Mouse (Mus musculus): ENCODE data around the gene Ifnar1. TPM values are rescaled to one million over a fixed set of nuclear protein-coding genes. Genes with fewer than 3 reads are reported as not detected.
A peak's percentile ranks its signal among the peaks of the same experiment; 100 is the strongest.

Ifnar1 gene
- polyA plus RNA-seq, 1 experiment from 2014 or later: 32.7 TPM

DNA sequence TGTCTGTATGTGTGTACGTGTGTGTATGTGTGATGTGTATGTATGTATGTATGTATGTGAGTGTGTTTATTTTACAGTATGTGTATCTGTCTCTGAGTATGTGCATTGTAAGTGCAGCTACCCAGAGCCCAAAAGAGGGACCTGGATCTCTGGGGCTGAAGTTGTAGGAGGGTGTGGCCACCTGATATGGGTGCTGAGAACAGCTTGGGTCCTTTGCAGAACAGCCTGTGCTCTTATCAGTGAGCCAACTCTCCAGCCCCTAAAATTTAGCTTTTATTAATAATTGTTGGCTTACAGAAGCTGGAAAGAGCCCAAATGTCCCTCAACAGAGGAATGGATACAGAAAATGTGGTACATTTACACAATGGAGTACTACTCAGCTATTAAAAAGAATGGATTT is 58.6 kb downstream of the Ifnar1 start:
- Histone ChIP-seq H3K4me2 (no peak overlapping the region), H3K4me3 (no peak overlapping the region), H3K4me1 (replicated peaks) (peaks cover 41% of the 10 kb centered on the region), H3K27me3 (no peaks in the 10 kb centered on the region), H3K9me3 (replicated peaks) (no peaks in the 10 kb centered on the region), H3K36me3 (no peaks in the 10 kb centered on the region), H3K27ac (no peak overlapping the region), H3K9ac (no peak overlapping the region)
- 95% methylated on average over 1 of the region's 1 CpGs for WGBS
- no peak for ATAC-seq (replicated peaks; ENCODE audit: insufficient number of reproducible peaks, insufficient read depth, low FRiP score, low read depth)

DNA sequence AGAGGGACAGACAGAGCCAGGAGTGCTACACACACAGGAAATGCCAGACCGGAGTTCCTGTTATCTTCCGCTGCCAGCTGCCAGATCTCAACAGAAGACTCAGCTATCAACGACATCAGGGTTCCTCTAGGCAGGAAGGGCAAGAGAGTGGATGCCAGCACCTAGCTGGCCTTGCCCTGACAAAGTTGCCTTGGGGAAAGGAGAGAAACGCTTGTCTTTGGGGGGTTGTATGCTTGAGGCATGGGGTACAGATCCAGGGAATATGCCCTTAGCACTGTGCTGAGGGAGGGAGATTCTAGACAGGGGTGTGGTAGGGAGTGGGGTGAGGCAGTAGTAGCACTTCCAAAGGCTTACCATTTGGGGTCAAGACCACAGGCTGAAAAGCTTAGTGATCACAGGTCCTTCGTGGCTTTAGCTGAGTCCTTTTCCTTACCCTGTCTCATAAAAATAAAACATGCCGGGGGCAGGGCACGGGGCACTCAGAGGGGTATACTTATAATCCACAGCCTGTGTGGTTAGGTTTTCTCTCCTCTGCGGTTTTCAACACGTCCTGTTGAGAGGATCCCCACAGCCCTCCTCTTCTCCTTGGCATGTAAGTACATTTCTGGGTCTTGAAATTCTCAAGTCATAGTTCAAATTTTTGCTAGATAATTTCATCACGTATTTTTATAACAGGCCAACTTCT is 60.7 kb downstream of the Ifnar1 start:
- H3K4me3 ChIP-seq: no peak overlapping the region; the same call in 1 of the 2 replicates
- H3K27me3 ChIP-seq: no peaks in the 10 kb centered on the region
- H3K4me2 ChIP-seq: peak overlapping the region; percentile 79
- 34% methylated on average over 10 of the region's 10 CpGs for WGBS
- ATAC-seq (replicated peaks; ENCODE audit: insufficient number of reproducible peaks, insufficient read depth, low FRiP score, low read depth): no peak
- no peak overlapping the region for H3K9ac ChIP-seq
- no peaks in the 10 kb centered on the region for H3K36me3 ChIP-seq
- peaks cover 51% of the 10 kb centered on the region for H3K4me1 ChIP-seq (replicated peaks)
- H3K9me3 ChIP-seq (replicated peaks): no peaks in the 10 kb centered on the region
- H3K27ac ChIP-seq: peak overlapping the region; percentile 95

DNA sequence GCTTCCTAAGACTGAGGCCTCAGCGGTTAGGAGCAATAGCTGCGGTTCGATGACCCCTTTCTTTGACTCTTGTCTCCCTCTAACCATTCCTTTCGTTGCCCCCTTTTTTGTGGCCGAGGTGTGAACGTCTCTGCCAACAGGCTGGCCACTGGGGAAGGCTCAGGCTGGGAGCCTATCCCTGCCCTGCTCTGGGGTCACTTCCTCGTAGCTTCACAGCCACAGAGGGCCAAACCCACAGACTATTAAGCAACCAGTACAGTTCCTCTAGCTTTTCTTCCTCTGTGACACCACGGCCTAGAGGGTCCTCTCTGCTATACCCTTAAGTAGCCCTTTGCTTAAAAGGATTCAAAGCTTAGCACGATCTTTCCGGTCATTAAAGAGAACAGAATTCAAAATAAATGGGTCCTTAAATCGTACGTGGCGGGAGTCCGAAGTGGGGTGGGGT is 61.4 kb downstream of the Ifnar1 start:
- H3K4me1 ChIP-seq (replicated peaks): peaks cover 54% of the 10 kb centered on the region
- H3K9me3 ChIP-seq (replicated peaks): no peaks in the 10 kb centered on the region
- peak overlapping the region; percentile 95 for H3K27ac ChIP-seq
- ATAC-seq (replicated peaks; ENCODE audit: insufficient number of reproducible peaks, insufficient read depth, low FRiP score, low read depth): 0 out of 2 replicates have a peak, but pooled peaks have one; percentile 20
- H3K9ac ChIP-seq: peak overlapping the region; percentile 100
- WGBS: 13% methylated on average over 14 of the region's 14 CpGs
- no peaks in the 10 kb centered on the region for H3K27me3 ChIP-seq
- peak overlapping the region; percentile 79 for H3K4me2 ChIP-seq
- H3K4me3 ChIP-seq: peak overlapping the region; percentile 99
- no peaks in the 10 kb centered on the region for H3K36me3 ChIP-seq

DNA sequence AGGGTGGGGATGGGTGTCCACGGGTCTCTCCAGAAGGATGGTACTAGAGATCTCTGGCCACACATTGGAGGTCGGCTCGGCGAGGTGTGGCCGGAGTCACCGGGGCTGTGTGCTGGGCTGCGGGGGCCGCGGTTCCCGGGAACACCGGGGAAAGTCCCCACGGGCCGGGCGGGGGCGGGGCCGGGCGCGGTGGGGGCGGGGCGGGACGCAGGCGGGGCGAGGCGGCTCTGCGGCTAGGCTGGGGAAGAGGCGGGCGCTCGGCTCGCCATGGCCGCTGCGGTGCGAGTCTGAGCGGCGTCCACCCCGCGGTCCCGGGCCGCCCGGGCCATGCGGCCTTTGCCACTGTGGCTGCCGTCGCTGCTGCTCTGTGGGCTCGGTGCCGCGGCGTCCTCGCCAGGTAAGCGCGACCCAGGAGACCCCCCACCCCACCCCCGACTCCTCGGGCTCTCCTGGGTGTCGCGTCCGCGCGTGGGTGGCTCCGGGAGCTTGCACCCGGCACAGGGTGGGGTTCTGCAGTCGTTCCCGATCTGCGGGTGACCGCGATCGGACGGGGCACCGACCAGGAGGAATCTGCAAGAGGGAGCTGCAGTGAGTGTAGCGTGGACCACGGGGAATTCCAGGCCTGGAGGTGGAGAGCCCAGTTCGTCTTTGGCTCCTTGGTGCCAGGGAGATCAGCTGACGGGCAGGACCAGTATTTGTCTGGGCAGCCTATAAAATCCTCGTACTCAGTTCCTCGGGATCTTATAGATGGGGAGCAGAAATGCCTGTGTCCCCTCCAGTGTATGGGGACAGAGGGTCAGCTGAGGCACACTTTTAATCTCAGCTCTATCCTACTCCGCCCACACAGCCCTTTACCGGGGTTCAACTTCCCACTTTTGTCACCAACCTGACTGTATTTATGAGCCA is 62.1 kb downstream of the Ifnar1 start, which contains the start of gene Ifngr2:
Ifngr2 (plus strand) TSS at position 237 of the 906 bp plus-strand sequence.
- under 1% methylated on average over 50 of the region's 74 CpGs for WGBS
- peak within 1 kb of the TSS; percentile 99 for H3K4me3 ChIP-seq
- peak within 1 kb of the TSS; percentile 100 for H3K9ac ChIP-seq
- ATAC-seq (replicated peaks; ENCODE audit: insufficient number of reproducible peaks, insufficient read depth, low FRiP score, low read depth): peak; percentile 89
- peak within 1 kb of the TSS; percentile 95 for H3K27ac ChIP-seq
- peaks cover 54% of the 10 kb centered on the region for H3K4me1 ChIP-seq (replicated peaks)
- H3K36me3 ChIP-seq: no peaks in the 10 kb centered on the region
- H3K27me3 ChIP-seq: no peaks in the 10 kb centered on the region
- H3K9me3 ChIP-seq (replicated peaks): no peaks in the 10 kb centered on the region
- H3K4me2 ChIP-seq: peak within 1 kb of the TSS; percentile 79

DNA sequence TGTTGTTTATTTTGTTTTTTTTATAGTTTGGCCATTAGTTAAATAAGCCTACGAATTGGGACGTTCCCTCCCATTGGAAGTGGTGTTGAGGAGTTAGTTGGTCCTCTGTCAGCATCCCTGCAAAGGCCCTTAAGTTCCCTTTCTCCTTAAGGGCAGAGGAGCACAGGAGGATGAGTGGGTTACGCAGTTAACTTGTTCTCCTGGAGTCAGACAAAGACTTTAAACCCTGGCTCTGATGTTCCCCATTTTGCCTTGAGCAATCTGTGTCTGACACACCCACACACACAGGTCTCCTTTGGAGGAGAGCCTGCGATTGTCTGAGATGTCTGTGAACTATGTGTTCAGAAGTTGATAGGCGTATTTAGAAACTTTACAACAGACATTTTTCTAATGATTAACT is 62.9 kb downstream of the Ifnar1 start:
- no peaks in the 10 kb centered on the region for H3K36me3 ChIP-seq
- peaks cover 60% of the 10 kb centered on the region for H3K4me1 ChIP-seq (replicated peaks)
- H3K27ac ChIP-seq: peak overlapping the region; percentile 95
- peak overlapping the region; percentile 99 for H3K4me3 ChIP-seq
- H3K9me3 ChIP-seq (replicated peaks): no peaks in the 10 kb centered on the region
- H3K4me2 ChIP-seq: peak overlapping the region; percentile 79
- 22% methylated on average over 5 of the region's 5 CpGs for WGBS
- no peaks in the 10 kb centered on the region for H3K27me3 ChIP-seq
- ATAC-seq (replicated peaks; ENCODE audit: insufficient number of reproducible peaks, insufficient read depth, low FRiP score, low read depth): no peak
- peak overlapping the region; percentile 100 for H3K9ac ChIP-seq

DNA sequence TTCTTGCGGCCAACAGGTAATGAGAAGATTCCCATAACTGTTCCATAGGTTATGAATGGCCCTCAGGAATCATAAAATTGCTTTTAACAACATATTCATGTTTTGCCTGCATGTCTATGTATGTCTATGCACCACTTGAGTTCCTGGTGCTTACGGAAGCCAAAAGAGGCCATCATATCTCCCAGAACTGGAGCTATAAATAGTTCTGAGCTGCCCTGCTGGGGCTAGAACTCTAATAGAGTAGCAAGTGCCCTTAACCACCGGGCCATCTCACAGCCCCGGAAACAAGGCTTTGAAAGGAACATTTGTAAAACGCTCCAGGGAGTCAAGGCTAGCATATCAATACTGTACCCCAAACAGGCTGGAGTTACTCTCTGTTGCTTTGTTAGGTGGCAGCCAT is 63.5 kb downstream of the Ifnar1 start:
- no peaks in the 10 kb centered on the region for H3K36me3 ChIP-seq
- no peaks in the 10 kb centered on the region for H3K9me3 ChIP-seq (replicated peaks)
- H3K9ac ChIP-seq: peak overlapping the region; percentile 52
- H3K4me2 ChIP-seq: peak overlapping the region; percentile 79
- ATAC-seq (replicated peaks; ENCODE audit: insufficient number of reproducible peaks, insufficient read depth, low FRiP score, low read depth): no peak
- peak overlapping the region; percentile 95 for H3K27ac ChIP-seq
- peaks cover 66% of the 10 kb centered on the region for H3K4me1 ChIP-seq (replicated peaks)
- no peaks in the 10 kb centered on the region for H3K27me3 ChIP-seq
- WGBS: 22% methylated on average over 5 of the region's 5 CpGs
- H3K4me3 ChIP-seq: peak overlapping the region; percentile 99

DNA sequence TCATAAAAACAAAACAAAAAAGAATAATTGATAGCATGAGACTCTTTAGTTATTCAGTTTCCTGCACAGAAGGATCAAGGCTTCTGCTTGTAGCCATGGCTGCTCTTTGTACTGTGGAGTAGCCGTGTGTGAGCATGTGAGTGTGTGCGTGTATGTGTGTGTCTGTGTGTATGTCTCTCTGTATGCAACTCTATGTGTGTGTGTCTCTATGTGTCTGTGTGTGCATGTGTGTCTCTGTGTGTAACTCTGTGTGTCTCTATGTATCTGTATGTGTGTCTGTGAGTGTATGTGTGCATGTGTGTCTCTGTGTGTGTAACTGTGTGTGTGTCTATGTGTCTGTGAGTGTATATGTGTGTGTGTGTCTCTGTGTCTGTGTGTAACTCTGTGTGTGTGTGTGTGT is 64.0 kb downstream of the Ifnar1 start:
- peak overlapping the region; percentile 79 for H3K4me2 ChIP-seq

DNA sequence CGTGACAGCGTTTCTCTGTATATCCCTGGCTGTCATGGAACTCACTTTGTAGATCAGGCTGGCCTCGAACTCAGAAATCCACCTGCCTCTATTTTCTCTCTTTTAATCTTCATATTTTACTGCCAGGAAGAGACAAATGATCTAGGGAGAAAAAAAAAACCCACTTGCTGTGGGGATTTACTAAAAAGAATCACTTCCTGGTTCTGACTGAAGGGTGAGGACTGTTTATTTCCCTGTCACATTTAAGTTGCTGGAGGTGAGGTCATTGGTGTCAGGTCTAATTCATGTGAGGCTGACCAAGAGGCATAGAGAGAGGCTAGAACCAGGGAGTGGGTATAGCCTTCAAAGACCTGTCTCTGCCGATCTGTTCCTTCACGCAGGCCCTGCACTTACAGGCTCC is 64.6 kb downstream of the Ifnar1 start:
- H3K4me2 ChIP-seq: peak overlapping the region; percentile 79
- 0 out of 2 replicates have a peak overlapping the region, but pooled peaks have one; percentile 6 for H3K9ac ChIP-seq
- H3K4me3 ChIP-seq: peak overlapping the region; percentile 99
- peak overlapping the region; percentile 95 for H3K27ac ChIP-seq
- no peaks in the 10 kb centered on the region for H3K36me3 ChIP-seq
- H3K4me1 ChIP-seq (replicated peaks): peaks cover 77% of the 10 kb centered on the region
- H3K27me3 ChIP-seq: no peaks in the 10 kb centered on the region
- WGBS: 57% methylated on average over 5 of the region's 5 CpGs
- ATAC-seq (replicated peaks; ENCODE audit: insufficient number of reproducible peaks, insufficient read depth, low FRiP score, low read depth): no peak
- no peaks in the 10 kb centered on the region for H3K9me3 ChIP-seq (replicated peaks)

More for the DNA sequence above, 64.0 kb downstream of the Ifnar1 start:
- ATAC-seq (replicated peaks; ENCODE audit: insufficient number of reproducible peaks, insufficient read depth, low FRiP score, low read depth): no peak
- Histone ChIP-seq H3K4me1 (replicated peaks) (peaks cover 70% of the 10 kb centered on the region), H3K9me3 (replicated peaks) (no peaks in the 10 kb centered on the region), H3K27me3 (no peaks in the 10 kb centered on the region), H3K9ac (peak overlapping the region; percentile 52), H3K4me3 (peak overlapping the region; percentile 99), H3K36me3 (no peaks in the 10 kb centered on the region), H3K27ac (peak overlapping the region; percentile 95)
- 51% methylated on average over 2 of the region's 2 CpGs for WGBS

DNA sequence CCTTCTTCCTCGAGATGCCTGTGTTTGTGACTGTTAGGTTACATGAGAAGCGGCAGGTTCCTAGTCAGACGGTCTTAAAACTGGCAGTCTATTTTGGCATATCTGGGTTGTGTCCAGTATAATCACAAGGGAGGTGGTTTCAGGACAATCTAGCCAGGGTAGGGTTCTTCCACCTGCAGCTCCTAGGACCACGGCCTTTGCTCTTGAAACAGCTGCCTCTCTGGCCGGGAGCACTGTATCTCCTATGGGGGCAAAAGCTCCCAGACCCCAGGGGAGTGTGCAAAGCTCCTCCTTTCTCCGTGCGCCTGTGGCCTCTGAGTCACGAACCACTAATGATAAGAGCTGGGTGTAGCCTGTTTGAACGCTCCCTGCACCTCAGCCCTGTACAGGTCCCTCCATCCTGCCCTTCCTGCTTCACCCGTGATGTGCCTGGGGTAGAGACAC is 66.1 kb downstream of the Ifnar1 start:
- 18% methylated on average over 10 of the region's 10 CpGs for WGBS
- Histone ChIP-seq H3K4me2 (peak overlapping the region; percentile 34), H3K4me3 (no peak overlapping the region), H3K36me3 (peaks cover 13% of the 10 kb centered on the region; the same call in 1 of the 2 replicates), H3K9me3 (replicated peaks) (no peaks in the 10 kb centered on the region), H3K27me3 (no peaks in the 10 kb centered on the region), H3K9ac (peak overlapping the region; percentile 27), H3K4me1 (replicated peaks) (peaks cover 73% of the 10 kb centered on the region), H3K27ac (peak overlapping the region; percentile 63)
- no peak for ATAC-seq (replicated peaks; ENCODE audit: insufficient number of reproducible peaks, insufficient read depth, low FRiP score, low read depth)

DNA sequence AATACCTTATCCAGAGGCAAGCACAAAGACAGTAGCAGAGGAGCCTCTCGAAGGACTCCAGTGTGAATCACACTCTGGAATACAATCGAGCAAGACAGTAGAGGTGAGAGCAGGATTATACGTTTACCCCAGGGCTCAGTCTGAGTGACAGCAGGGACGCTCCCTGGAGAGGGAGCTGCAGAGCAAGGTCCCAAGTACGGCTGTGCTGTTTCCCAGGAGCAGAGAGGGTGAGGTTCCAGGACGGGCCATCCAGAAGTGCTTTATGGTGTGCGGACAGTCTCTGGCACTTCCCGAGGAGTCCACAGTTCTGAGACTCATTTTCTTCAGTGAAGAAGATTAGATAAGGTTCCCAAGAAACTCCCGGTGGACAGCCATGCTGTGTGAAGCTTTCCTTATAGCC is 67.0 kb downstream of the Ifnar1 start:
- Histone ChIP-seq H3K36me3 (peaks cover 13% of the 10 kb centered on the region; the same call in 1 of the 2 replicates), H3K27ac (peak overlapping the region; percentile 63; the same call in 1 of the 2 replicates), H3K4me2 (0 out of 2 replicates have a peak overlapping the region, but pooled peaks have one; percentile 34), H3K27me3 (no peaks in the 10 kb centered on the region), H3K9ac (no peak overlapping the region), H3K9me3 (replicated peaks) (no peaks in the 10 kb centered on the region), H3K4me3 (no peak overlapping the region), H3K4me1 (replicated peaks) (peaks cover 76% of the 10 kb centered on the region)
- ATAC-seq (replicated peaks; ENCODE audit: insufficient number of reproducible peaks, insufficient read depth, low FRiP score, low read depth): no peak
- 39% methylated on average over 9 of the region's 9 CpGs for WGBS

DNA sequence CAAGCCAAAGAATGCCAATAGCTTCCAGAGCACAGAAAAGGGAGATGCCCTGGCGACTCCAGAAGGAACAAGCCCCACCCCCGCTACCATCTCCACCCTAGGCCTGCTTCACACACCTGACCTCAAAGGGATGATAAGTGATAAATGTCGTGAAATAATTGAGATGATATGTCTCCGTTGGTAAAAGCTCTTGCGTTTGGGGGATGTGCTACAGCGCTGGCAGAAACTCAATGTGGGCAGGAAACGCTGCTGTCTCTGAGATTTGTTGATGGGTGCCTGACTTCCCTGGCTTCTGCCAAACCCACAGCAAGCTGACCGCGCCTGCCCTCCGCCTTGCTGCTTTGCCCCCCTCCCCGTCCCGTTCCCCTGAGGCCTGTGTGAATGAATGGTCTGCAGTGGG is 68.6 kb downstream of the Ifnar1 start:
- 0 out of 2 replicates have a peak overlapping the region, but pooled peaks have one; percentile 7 for H3K4me3 ChIP-seq
- WGBS: 28% methylated on average over 12 of the region's 12 CpGs
- H3K4me2 ChIP-seq: peak overlapping the region; percentile 38
- no peak overlapping the region for H3K9ac ChIP-seq
- H3K36me3 ChIP-seq: peaks cover 24% of the 10 kb centered on the region
- peaks cover 71% of the 10 kb centered on the region for H3K4me1 ChIP-seq (replicated peaks)
- H3K27me3 ChIP-seq: no peaks in the 10 kb centered on the region
- no peaks in the 10 kb centered on the region for H3K9me3 ChIP-seq (replicated peaks)
- peak overlapping the region; percentile 53 for H3K27ac ChIP-seq
- ATAC-seq (replicated peaks; ENCODE audit: insufficient number of reproducible peaks, insufficient read depth, low FRiP score, low read depth): no peak
